Mouse (Mus musculus): ENCODE data around the gene Galm.

The Galm gene

DNA sequence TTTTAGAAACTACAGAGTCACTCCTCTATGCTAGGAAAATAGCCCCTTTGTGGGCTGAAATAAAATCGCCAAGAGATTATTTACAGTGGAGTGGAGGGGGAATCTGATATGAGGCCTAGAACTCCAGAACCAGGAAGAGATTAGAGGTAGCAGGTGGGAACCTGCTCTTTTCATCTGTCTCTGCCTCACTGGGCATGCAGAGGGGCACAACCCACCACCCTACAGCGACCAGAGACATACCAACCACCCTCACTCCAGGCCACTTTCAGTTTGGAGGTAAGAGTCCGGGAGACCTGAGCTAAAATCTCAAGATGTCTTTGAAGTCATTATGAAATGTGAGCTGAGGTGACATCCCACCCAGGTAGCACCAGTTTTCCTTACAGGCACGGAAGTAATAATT is 2.1 kb downstream of the Galm start:
- DNase-seq (ENCODE audit: low spot score): no peak

- no peak for DNase-seq (ENCODE audit: low spot score)
These were observed 3.6 kb downstream of the Galm start for GRCm38 (mm10) chr17:80130718-80131430.

- no peak for DNase-seq (ENCODE audit: low spot score)
These were observed 4.1 kb downstream of the Galm start for GRCm38 (mm10) chr17:80131431-80131766.

DNA sequence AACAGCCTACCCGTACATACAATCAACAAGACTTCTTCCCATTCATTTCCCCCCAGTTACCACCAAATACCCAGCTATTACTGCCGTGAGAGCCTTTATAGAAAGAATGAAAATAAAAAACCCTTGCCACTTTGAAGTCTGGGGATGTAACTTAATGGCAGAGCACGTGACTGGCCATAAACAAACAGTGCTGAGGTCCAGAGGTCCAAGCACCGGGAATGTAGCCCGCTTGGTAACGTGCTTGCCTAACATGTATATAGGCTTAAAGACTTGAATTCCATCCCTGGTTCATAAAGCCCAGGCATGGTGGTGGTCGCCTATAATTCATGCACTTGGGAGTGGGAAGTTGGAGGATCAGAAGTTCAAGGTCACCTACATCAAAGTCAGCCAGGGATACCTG is 4.6 kb downstream of the Galm start:
- no peak for DNase-seq (ENCODE audit: low spot score)

DNA sequence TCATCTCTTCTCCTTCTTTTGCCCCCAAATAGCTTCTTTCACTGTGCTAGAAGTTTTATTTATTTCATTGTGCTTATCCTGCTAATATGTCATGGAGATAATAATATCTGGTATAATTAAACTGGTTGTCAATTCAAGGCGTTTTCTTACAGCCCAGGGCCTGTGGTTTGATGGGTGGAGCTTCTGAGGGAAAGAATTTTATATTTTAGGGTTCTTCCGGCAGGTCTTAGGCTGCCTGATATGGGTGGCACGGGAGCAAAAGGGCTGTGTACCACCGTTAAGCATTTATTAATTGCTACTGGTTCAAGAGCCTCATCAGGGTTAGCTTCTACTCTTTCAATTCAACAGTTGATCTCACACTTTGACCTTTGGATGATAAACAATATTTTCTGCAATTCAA is 5.2 kb downstream of the Galm start:
- no peak for DNase-seq (ENCODE audit: low spot score)

DNA sequence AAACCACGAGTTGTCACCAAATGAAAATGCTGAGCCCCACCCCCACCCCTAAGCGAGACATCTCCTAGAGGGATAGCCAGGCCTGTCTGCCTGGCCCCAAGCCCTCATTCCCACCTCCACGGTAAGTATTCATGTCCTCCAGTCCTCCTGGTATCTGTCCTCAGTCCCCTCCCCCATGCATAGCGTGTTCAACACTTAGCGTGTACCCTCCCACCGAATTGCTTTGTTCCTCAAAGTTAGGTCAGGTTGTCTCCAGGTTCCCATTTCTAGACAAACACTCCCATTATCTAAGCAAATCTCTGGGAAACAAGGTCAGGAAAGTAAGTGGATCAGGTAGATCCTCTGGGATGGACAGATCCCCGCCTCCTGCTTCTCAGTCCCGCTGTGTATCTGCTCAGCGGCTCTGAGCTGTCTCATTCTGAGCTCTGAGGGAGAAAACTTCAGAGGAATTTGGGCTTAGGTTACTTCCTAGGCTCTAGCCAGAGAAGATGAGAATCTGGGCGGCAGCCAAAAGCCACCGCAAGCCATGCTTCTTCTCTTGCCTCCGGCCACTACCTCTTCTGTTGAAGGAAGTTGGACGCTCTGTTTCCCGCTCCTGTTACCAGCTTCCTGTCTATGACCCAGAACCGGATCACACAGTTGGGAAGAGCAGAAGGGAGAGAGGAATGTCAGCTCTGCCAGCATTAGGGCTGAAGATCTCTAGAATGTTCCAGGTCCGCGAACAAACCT is 11.3 kb downstream of the Galm start:
- no peak for DNase-seq (ENCODE audit: low spot score)

- no peak for DNase-seq (ENCODE audit: low spot score)
These were observed 12.6 kb downstream of the Galm start for GRCm38 (mm10) chr17:80139753-80140444.

DNA sequence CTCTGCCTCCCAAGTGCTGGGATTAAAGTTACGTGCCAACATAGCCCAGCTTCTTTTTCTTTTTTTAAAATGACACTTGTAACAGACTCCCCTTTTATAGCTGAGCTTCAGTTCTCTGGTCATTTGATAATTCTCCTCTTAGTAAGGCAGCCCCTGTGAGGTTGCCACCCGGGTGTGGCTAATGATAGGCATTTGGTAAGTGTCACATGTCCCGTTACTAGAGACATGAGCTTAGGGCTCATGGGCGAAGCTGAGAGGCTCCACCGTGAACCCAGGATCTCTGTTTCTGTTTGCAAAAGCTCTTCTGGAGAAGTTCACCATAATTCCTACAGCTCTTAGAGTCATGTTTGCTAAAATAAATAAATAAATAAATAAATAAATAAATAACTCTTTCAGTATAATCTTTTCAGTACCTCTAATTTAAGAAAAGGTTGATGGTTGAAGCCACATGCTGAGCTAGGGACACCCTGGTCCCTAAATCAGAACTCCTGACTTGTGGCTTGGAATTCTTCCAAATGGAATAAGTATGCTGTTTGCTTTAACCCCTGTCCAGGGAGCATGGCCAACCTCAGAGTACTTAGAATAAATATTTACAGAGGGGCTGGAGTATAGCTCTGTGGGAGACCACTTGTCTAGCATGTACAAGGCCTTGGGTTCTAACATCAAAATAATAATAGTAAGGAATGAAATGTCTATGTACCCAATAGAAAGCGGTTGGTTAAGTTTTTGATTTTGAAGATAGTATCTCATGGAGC is 16.4 kb downstream of the Galm start:
- DNase-seq (ENCODE audit: low spot score): no peak

DNA sequence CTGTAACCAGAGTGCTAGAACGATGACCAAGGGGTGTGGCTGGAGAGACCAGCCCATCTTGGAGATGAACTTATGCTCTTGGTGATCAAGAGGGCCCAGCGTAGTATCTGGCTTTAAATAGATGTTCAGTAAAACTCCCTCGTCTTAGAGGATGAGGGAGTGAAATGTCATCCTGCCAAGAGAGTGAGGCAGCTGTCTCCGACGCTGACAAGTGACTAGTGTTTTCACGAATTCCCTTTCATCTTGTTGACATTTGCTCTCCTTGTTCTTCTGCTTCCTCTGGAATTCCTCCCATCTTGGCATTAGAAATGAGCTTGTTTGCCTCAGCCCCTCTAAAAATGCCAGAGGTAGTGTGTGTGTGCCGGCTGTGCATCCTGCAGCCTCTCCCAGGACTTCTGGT is 17.9 kb downstream of the Galm start:
- DNase-seq (ENCODE audit: low spot score): no peak

GRCm38 (mm10) chr17:80145771-80146170 is 18.5 kb downstream of the Galm start:
- no peak for DNase-seq (ENCODE audit: low spot score)

DNA sequence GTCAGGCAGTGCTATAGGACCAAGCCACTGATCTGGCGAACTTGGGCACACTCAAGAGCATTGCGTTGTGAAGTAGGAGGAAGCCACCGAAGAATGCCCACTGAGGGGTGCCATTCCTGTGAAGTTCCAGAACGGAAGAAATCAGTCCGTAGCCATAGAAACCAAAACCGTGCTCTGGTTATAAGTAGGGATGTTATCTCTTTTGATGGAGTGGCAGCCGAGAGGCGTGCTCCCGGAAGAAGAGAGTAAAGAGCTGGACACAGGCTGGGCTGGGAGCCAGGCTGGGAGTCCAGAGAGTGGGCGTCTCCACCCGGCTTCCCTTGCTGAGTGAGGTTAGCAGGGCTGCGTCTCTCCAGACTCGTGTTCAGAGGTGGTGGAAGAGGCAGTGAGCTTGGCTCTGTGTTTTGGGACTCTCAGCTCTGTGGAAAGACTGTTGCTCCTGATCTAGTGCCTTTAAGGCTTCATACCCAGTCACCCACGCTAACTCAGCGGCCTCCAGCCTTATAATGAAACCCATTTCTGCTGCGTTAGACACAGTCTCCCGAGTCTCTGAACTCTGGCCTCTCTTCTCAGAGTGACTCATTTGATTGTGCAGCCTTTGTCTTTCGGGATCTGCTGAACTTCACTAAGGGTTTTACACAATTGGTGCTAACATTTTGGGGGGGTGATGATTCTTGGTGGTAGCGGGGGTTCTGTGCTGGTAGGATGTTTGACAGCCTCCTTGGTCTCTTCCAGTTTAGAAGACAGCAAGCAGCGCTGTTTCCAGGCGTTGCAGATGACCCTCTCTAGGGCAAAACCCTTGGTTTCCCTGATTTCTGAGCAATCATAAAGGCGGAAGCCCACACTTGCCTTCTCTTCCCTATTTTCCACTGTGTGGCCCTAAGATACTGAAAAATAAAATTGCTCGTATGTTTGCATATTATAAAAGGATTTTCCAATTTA is 21.1 kb downstream of the Galm start:
- no peak for DNase-seq (ENCODE audit: low spot score)

DNA sequence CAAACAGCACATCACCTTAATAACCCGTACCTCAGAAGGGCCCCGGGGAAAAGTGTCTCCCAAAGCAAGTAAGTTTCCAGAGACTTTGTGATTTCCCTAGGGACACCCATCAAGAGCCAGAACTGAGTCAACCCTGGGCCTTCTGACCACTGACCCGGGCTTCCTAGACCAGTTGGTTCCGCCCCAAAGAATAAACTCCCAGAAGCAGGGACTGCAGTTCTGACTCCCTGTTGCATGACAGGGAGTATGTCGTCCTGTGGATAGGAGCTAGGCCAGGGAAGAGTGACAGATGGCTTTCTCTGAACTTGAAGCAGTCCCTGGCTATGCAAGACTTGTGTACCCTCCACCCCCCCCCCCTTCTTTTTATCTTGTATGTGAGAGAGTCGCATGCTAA is 21.7 kb downstream of the Galm start:
- no peak for DNase-seq (ENCODE audit: low spot score)

GRCm38 (mm10) chr17:80151353-80151752 is 24.1 kb downstream of the Galm start:
- no peak for DNase-seq (ENCODE audit: low spot score)

DNA sequence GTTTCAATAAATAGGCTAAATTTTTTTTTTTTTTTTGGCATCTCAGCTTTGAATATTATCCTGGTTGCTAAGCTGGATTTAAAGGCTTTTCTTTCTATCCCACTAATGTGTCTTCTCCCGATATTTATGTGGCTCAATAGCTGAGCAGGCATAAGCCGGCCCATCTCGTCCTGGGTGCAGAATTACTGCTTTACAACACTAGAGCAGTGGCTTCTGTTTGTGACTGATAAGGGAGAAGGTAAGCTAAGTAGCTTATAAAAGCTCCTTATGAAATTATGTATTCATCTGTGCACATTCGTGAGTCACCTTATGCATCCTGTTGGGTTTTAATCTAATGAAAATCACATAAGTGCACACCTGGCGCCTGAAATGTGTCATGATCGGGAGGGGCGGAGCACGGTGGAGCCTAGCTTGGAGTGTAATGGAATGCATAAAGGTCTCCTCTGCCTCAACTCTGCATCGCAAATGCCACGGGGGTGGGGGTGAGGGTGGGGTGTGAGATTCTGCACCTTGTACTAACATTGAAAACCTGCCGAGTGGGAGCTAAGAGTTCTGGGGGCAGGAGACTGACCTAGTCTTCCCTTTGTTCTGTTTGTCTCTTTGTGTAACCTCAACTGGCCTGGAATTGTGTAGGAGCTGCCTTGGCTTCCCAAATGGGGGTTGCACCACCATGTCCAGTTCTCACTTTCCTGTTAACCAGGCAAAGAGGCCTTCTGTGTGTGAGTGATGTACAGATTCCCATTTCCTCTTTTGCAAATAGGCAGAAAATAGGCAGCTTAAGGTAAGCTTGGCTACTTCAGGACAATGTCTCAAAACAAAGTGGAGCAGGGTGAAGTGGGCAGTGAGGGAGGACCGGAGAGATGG is 25.7 kb downstream of the Galm start:
- DNase-seq (ENCODE audit: low spot score): no peak

- DNase-seq (ENCODE audit: low spot score): no peak
These were observed 26.4 kb downstream of the Galm start for GRCm38 (mm10) chr17:80153631-80154030.

DNA sequence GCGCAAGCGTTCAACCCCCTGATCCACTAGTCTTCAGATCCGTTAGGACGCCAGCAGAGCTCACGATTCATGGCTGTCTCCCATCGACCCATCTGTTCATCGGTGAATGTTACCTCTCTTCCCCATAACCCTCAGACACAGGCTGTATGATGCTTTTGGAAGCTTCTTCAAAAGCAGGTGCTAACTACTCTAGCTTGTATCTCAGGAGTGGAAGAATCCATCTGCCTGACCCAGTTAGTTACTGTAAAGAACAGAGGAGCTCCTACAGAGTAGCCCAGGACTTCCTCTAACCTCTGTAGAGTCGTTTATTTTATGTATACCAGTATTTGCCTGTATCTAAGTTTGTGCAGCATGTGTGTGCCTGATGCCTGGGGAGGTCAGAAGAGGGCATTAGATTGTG is 29.6 kb downstream of the Galm start:
- DNase-seq (ENCODE audit: low spot score): no peak

- no peak for DNase-seq (ENCODE audit: low spot score)
These were observed 30.2 kb downstream of the Galm start for GRCm38 (mm10) chr17:80157489-80157888.

- no peak for DNase-seq (ENCODE audit: low spot score)
These were observed 33.2 kb downstream of the Galm start for GRCm38 (mm10) chr17:80160454-80160853.

GRCm38 (mm10) chr17:80163991-80164390 is 36.7 kb downstream of the Galm start:
- DNase-seq (ENCODE audit: low spot score): no peak

GRCm38 (mm10) chr17:80165741-80166140 is 38.5 kb downstream of the Galm start:
- DNase-seq (ENCODE audit: low spot score): no peak

Data from c-Kit-positive CD71-positive TER-119-positive erythroid progenitor cells, embryonic 14.5 days (primary cell).